Mouse (Mus musculus): ENCODE measurements around the gene Epha3. TPM values are rescaled to one million over a fixed set of nuclear protein-coding genes. Genes with fewer than 3 reads are reported as not detected.

Epha3 gene
- polyA plus RNA-seq, 1 experiment, result not detected

GRCm38 (mm10) chr16:63747817-63748216 lies 116.2 kb downstream of the Epha3 start:
- Histone ChIP-seq H3K4me1 (no peaks in the 10 kb centered on the region), H3K36me3 (replicated peaks; ENCODE audit: low read length) (no peaks in the 10 kb centered on the region), H3K27me3 (replicated peaks) (no peaks in the 10 kb centered on the region), H3K4me3 (replicated peaks) (no peak overlapping the region), H3K9me3 (no peaks in the 10 kb centered on the region)
- TF ChIP-seq GATA1 (IDR thresholded peaks at IDR 0.05; ENCODE audit: borderline replicate concordance, low read length) (no peak), FLI1 (IDR thresholded peaks at IDR 0.05; ENCODE audit: low read length) (no peak)

- TF ChIP-seq FLI1 (IDR thresholded peaks at IDR 0.05; ENCODE audit: low read length) (no peak), GATA1 (IDR thresholded peaks at IDR 0.05; ENCODE audit: borderline replicate concordance, low read length) (no peak)
- H3K4me1 ChIP-seq, result no peaks in the 10 kb centered on the region
- no peaks in the 10 kb centered on the region for H3K36me3 ChIP-seq (replicated peaks; ENCODE audit: low read length)
- no peak overlapping the region for H3K4me3 ChIP-seq (replicated peaks)
- H3K27me3 ChIP-seq (replicated peaks), result no peaks in the 10 kb centered on the region
- no peaks in the 10 kb centered on the region for H3K9me3 ChIP-seq
Observed at GRCm38 (mm10) chr16:63745465-63745864, 118.5 kb downstream of the Epha3 start.

- H3K36me3 ChIP-seq (replicated peaks; ENCODE audit: low read length), result no peaks in the 10 kb centered on the region
- TF ChIP-seq FLI1 (IDR thresholded peaks at IDR 0.05; ENCODE audit: low read length), result no peak
- TF ChIP-seq GATA1 (IDR thresholded peaks at IDR 0.05; ENCODE audit: borderline replicate concordance, low read length), result no peak
- H3K4me1 ChIP-seq, result no peaks in the 10 kb centered on the region
- no peak overlapping the region for H3K4me3 ChIP-seq (replicated peaks)
- H3K27me3 ChIP-seq (replicated peaks), result no peaks in the 10 kb centered on the region
- no peaks in the 10 kb centered on the region for H3K9me3 ChIP-seq
Observed at GRCm38 (mm10) chr16:63743208-63743854, 120.6 kb downstream of the Epha3 start.

- Histone ChIP-seq H3K9me3 (no peaks in the 10 kb centered on the region), H3K4me1 (no peaks in the 10 kb centered on the region), H3K4me3 (replicated peaks) (no peak overlapping the region), H3K36me3 (replicated peaks; ENCODE audit: low read length) (no peaks in the 10 kb centered on the region), H3K27me3 (replicated peaks) (no peaks in the 10 kb centered on the region)
- TF ChIP-seq FLI1 (IDR thresholded peaks at IDR 0.05; ENCODE audit: low read length) (no peak), GATA1 (IDR thresholded peaks at IDR 0.05; ENCODE audit: borderline replicate concordance, low read length) (no peak)
Observed at GRCm38 (mm10) chr16:63719235-63719634, 144.7 kb downstream of the Epha3 start.

GRCm38 (mm10) chr16:63717317-63717716 lies 146.7 kb downstream of the Epha3 start:
- Histone ChIP-seq H3K4me3 (replicated peaks) (no peak overlapping the region), H3K27me3 (replicated peaks) (no peaks in the 10 kb centered on the region), H3K9me3 (no peaks in the 10 kb centered on the region), H3K4me1 (no peaks in the 10 kb centered on the region), H3K36me3 (replicated peaks; ENCODE audit: low read length) (no peaks in the 10 kb centered on the region)
- no peak for TF ChIP-seq FLI1 (IDR thresholded peaks at IDR 0.05; ENCODE audit: low read length)
- no peak for TF ChIP-seq GATA1 (IDR thresholded peaks at IDR 0.05; ENCODE audit: borderline replicate concordance, low read length)

- Histone ChIP-seq H3K4me3 (replicated peaks) (no peak overlapping the region), H3K4me1 (no peaks in the 10 kb centered on the region), H3K9me3 (peaks cover 5% of the 10 kb centered on the region; the same call in 1 of the 2 replicates), H3K27me3 (replicated peaks) (no peaks in the 10 kb centered on the region), H3K36me3 (replicated peaks; ENCODE audit: low read length) (no peaks in the 10 kb centered on the region)
- no peak for TF ChIP-seq FLI1 (IDR thresholded peaks at IDR 0.05; ENCODE audit: low read length)
- no peak for TF ChIP-seq GATA1 (IDR thresholded peaks at IDR 0.05; ENCODE audit: borderline replicate concordance, low read length)
Observed at GRCm38 (mm10) chr16:63706912-63707868, 156.8 kb downstream of the Epha3 start.

- no peaks in the 10 kb centered on the region for H3K36me3 ChIP-seq (replicated peaks; ENCODE audit: low read length)
- TF ChIP-seq FLI1 (IDR thresholded peaks at IDR 0.05; ENCODE audit: low read length), result no peak
- TF ChIP-seq GATA1 (IDR thresholded peaks at IDR 0.05; ENCODE audit: borderline replicate concordance, low read length), result no peak
- no peaks in the 10 kb centered on the region for H3K4me1 ChIP-seq
- no peaks in the 10 kb centered on the region for H3K9me3 ChIP-seq
- H3K27me3 ChIP-seq (replicated peaks), result no peaks in the 10 kb centered on the region
- H3K4me3 ChIP-seq (replicated peaks), result no peak overlapping the region
Observed at GRCm38 (mm10) chr16:63689371-63689770, 174.6 kb downstream of the Epha3 start.

- Histone ChIP-seq H3K4me1 (no peaks in the 10 kb centered on the region), H3K36me3 (replicated peaks; ENCODE audit: low read length) (no peaks in the 10 kb centered on the region), H3K9me3 (no peaks in the 10 kb centered on the region), H3K27me3 (replicated peaks) (no peaks in the 10 kb centered on the region), H3K4me3 (replicated peaks) (no peak overlapping the region)
- TF ChIP-seq FLI1 (IDR thresholded peaks at IDR 0.05; ENCODE audit: low read length), result no peak
Observed at GRCm38 (mm10) chr16:63684211-63684610, 179.8 kb downstream of the Epha3 start.

GRCm38 (mm10) chr16:63674426-63674825 lies 189.5 kb downstream of the Epha3 start:
- Histone ChIP-seq H3K9me3 (no peaks in the 10 kb centered on the region), H3K4me1 (no peaks in the 10 kb centered on the region), H3K27me3 (replicated peaks) (no peaks in the 10 kb centered on the region), H3K36me3 (replicated peaks; ENCODE audit: low read length) (no peaks in the 10 kb centered on the region), H3K4me3 (replicated peaks) (no peak overlapping the region)
- no peak for TF ChIP-seq GATA1 (IDR thresholded peaks at IDR 0.05; ENCODE audit: borderline replicate concordance, low read length)
- no peak for TF ChIP-seq FLI1 (IDR thresholded peaks at IDR 0.05; ENCODE audit: low read length)

- no peak for TF ChIP-seq FLI1 (IDR thresholded peaks at IDR 0.05; ENCODE audit: low read length)
- TF ChIP-seq GATA1 (IDR thresholded peaks at IDR 0.05; ENCODE audit: borderline replicate concordance, low read length), result no peak
- Histone ChIP-seq H3K36me3 (replicated peaks; ENCODE audit: low read length) (no peaks in the 10 kb centered on the region), H3K4me3 (replicated peaks) (no peak overlapping the region), H3K9me3 (no peaks in the 10 kb centered on the region), H3K27me3 (replicated peaks) (no peaks in the 10 kb centered on the region), H3K4me1 (no peaks in the 10 kb centered on the region)
Observed at GRCm38 (mm10) chr16:63673236-63673840, 190.6 kb downstream of the Epha3 start.
